Mouse (Mus musculus) retina, adult 2 months (tissue): ENCODE data around the gene Itln1.
A peak's percentile ranks its signal among the peaks of the same experiment; 100 is the strongest.

Source experiments
- DNase-seq: peaks from one replicate; pipeline ENCODE4 v3.0.0-alpha.2; 2012; ENCODE audit warnings: low read depth, low spot score

Itln1 gene

DNA sequence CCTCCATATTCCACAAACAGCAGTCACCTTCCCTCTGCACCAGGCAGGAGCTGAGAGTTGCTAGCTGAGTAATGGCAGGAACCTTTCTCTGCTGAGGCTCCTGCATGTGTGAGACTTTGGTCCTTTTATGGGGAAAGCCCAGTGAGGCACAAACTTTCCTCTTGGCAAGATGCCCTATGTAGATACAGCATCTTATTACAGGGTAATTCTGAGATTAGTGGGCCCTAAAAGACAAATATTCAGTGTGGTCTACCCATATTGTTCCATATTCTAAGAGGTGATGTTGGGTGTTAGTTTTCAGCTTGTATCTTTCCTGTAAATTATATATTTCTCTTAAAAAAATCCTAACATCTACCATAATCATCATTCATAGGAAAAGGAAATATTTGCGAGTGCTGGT lies at the start of gene Itln1:
Gene Itln1, minus strand, starts transcription at position 101 of the 400 bp plus-strand sequence.
- DNase-seq, result no peak

DNA sequence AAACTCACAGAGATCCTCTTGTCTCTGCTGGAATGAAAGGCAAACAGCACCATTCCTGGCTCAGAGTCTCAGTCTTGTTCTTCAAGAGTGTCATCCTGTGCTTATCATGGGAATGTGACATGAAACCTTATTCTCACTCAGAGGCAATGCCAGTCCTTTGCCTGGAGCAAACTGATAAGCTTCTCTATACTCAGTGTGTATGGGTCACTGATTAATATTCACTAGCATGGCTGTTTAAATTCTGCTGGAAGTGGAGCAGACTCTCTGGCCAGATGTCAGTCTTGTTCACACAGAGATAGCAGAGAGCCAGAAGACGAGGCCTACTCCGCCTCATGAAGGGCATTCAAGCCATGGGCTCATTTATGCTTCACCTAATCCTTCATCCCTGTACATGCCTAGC lies 49.5 kb upstream of the Itln1 start:
- DNase-seq, result no peak

DNA sequence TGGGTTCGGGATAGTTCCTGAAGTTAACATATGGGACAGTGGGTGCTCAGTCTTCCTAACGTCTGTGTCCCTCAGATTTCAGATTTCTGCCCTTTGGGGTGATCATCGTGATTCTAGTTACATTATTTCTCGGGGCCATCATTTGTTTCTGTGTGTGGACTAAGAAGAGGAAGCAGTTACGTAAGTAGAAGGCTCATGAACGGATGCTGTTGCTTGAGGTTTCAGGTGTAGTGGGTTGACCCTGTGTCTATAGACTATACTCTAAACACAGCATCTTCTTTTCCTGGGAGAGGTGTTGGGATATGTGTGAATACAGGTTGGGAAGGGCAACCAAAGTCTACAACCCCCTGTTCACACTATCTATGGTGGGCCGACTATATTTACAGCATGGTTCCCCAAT lies 42.1 kb upstream of the Itln1 start:
- no peak for DNase-seq

DNA sequence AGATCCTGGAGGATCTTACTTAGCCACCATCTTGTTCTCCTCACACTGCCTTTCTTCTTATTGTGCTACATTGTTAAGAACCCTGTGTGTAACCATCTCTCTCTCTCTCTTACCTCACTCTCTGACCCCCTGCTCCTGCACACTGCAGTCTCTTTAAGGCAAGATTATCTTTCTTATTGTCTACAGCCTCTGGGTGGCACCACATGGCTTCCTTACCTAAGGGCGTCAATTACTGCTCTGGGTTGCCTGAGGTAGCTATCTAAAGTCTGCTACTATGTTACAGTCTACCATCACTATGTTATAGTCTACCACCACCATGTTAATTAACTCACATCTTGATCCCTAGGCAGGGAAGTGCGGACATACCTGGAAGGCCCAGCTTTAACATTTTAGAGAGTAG lies 33.3 kb upstream of the Itln1 start:
- no peak for DNase-seq

DNA sequence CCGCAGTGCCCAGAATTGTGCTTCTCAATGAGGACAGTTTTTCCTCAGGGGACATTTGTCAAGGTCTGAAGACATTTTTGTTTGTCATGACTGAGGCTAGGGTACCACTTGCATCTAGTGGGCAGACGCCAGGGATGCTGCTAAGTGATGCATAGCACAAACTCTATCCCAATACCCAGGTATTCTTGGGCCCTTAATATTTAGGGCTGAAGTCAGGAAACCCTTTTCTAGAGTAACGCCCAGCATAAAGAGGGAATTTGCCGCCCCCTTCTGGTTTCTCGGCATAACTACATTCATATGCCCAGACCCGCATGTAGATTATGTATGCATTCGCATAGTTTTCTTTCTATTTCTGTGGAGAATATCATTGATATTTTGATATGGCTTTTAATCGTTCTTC lies 31.7 kb upstream of the Itln1 start:
- peak; percentile 15 for DNase-seq

DNA sequence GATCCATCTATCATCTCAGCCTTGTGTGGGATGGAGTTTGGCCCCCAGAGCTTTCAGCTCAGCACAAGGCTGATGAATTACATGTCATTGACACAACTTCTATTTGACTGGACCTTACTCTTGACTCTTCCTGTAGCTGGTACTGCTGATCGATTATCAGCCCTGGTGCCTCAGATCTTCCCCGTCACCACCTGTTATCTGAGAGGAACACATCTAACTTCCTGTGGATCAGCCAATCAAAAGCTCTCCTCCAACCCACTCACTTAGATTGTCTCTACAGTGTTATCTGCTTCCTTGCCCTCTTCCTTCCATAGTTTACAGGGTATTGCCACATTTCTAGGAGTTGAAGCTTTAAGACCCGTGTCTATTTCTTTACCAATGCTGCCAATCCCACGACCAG lies 30.8 kb upstream of the Itln1 start:
- DNase-seq, result no peak

DNA sequence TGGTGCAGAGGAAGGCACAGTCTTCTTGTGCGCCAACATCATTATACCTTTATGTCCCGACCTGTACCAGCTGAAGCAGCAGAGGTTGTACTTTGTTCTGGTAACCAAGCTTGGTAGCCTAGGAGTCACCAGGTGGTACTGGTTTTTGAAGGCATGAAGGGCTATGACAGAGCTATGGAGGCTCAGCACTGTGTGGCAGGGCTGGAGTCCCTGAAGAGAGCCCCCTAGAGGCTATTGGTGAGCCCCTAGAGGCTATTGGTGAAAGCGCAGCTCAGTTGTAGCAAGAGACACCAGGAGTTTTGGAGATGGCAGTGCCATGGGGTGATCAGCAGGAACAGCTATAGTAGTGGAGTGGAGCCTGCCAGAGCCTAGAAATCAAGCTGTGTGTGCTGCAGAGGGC lies 29.2 kb upstream of the Itln1 start:
- DNase-seq, result no peak

DNA sequence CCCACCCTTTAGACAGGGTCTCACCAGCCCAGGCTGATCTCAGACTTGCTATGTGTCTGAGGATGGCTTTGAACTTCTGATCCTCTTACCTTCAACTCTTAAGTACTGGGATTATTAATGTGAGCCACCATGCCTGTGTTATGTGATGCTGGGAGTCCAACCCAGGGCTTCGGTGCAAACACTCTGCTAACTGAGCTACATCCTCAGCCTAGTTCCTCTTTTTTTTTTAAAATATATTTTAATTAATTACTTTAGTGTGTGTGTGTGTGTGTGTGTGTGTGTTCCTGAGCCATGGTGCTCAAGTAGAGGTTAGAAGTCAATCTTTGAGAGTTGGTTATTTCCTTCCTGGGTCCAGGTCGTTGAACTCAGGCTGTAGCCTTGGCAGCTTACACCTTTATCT lies 27.9 kb upstream of the Itln1 start:
- no peak for DNase-seq

DNA sequence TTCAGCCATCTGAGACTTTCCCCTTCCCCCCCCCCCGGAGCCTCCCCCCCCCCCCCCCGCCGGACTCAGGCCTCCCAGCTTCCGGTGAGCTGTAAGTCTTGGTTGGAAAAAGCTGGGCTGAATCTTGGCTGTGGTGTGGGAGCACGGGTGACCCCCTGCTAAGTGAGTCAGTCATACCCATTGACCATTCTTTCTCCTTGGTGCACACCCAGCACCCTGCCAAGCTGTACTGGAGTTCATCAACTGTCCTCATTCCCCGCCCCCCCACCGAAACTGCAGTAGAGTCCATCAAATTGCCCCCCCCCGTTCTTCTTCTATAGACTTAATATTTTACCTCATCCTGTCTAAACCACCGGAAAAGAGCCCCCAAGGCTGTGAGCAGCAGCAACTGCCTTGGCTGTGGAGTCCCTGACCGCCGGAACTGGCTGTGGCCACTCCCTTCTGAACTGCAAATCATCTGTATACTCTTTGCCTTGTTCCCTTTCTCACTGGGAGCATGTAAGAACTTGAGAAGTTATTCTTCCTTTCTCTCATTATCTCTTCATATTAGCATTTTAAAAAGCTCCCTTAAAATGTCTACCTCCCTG lies 26.6 kb upstream of the Itln1 start:
- no peak for DNase-seq

DNA sequence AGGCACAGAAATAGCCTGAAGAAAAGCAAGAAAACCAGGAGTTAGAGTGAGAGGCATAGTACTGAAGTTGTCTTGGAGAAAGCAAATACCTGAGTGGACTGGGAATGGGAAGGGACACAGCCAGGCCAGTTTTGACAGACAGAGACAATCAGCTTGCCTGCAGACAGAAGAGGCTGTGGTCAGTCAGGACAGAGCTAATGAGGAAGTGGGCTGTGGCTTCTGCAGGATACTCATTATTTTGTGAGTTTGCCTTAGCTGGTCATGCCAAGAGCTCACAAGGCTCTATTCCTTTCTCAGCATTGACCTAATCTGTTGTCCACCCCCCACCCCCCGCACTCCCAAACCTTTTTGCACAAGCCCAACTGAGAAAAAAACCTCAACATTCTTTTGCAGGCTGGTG lies 26.1 kb upstream of the Itln1 start:
- no peak for DNase-seq

DNA sequence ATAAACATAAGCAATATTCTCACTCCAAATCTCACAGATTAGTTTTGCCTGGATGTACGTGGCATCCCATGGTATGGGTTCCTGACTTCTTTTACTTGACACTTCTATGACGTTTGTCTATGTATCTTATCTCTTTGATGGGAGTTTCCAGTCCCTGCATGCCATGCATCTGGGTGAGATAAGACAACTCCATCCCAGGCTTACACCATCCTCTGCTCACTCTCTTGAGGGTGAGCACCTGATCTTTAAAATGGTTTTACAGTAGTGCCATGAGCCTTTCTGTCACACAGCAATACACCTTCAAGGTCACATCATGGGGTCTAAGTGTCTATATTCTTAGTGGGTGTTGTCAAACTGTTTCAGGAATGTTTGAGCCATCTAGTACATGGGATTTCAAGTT lies 25.2 kb upstream of the Itln1 start:
- DNase-seq, result no peak

DNA sequence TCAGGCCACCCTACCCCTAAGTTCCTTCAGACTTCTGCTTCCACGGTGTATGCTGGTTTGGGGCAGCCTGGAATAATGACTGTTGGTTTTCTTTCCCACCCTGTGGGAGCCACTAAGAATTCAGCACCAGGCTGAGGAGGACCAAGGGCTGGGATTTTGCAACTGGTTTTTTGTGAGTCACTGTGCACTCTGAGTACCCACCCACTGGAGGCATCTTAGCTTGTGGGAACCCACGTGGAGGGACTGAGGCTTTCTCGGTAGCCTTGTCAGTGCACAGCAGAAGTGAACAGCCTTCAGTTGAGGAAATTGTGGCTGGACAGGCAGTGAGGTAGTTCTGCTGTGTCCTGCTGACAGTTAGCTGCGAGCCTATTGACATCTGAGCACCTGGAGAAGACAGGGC lies 23.8 kb upstream of the Itln1 start, which contains the start of gene Cd244a:
Gene Cd244a, plus strand, starts transcription at position 296 of the 400 bp plus-strand sequence.
- no peak for DNase-seq

DNA sequence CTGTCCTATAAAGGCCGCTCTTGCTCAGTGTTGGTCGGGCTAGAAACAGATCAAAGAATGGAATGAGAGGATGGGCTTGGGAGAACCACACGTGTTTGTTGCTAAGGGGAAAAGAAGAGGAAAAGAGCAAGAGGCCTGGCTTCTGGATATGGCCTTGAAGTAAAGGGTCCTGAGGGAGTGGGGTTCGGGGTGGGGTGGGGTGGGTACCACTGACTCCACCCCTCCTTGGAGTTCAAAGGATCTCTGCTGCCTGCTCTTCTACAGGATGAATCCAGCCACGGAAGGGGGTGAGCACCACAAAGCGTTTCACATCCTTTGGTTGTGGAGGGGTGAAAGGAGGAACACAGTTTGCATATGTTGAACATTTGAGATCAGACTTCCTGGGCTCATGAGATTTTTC lies 23.3 kb upstream of the Itln1 start:
- no peak for DNase-seq

DNA sequence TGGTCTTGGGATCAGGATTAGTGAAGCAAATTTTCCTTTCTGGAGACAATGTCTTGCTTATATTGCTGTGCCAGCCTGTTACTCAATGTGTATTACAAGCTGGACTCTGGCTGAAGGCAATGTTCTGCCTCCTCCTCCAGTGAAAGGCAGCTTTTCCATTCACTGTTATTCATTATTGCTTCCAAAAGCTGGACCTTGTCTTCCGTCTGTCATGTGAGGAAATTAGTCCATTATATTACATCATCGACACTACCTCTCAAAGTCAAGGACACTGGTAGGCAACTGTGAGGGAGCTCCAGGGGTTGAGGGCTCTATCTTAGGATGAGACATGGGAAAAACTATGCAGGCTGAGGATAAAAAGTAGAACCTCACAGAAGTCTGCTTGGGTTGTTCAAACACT lies 21.3 kb upstream of the Itln1 start:
- no peak for DNase-seq

DNA sequence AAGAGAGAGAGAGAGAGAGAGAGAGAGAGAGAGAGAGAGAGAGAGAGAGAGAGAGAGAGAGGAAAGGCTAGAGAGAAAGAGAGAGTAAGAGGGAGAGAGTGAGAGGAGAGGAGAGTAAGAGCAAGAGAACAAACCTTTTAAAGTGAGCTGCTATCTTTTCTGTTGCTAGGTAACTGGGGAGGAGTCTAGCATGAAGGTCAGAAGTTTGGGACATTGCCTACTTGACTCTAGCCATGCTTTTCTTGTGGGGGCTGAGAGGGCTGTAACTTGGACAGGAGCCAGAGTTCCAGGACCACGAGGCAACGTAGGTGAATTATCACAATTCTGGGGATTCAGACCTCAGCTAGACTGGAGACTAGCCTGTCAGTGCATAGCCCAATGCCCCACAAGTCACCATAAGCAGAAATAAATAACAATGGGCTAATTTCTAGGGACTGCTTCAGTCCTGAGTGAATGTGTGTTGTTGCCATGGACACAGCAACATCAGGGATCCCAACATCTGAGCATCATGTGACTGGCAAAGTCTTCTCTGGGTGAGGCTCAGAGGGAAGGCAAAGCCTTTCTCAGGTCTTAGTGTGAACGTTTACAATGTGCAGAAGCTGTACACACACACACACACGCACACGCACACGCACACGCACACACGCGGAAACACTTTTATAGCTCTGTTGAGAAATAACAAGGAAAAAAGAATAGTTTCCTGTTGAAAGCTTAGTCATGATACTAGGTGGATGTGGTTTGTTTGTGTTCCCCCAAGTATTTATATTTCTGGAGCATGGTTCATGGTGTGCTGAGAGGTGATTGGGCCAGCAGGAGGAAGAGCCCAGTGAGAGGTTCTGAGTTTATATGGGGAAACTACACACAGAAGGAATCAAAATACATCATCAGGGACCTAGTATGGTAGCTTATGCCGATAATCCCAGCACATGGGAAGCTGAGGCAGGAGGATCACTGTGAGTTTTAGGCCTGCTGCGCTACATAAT lies 18.6 kb upstream of the Itln1 start:
- no peak for DNase-seq

DNA sequence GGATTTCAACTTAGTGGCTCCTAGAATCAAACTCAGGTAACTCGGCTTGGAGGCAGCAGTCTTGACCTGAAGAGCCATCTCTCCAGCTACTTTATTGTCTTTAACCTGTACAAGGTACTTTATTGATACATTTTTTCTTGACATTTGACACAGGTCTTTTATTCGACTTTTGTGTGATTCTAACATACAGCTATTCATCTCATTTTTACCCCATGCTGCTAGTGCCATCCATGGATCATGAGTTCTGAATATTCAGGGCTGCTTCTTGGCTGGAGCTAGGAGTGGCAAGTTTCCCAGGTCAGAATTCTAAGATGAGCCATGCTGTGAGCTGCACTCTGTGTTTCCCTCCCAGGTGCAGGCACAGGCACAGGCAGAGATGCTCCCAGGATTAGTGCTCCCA lies 17.1 kb upstream of the Itln1 start:
- no peak for DNase-seq

DNA sequence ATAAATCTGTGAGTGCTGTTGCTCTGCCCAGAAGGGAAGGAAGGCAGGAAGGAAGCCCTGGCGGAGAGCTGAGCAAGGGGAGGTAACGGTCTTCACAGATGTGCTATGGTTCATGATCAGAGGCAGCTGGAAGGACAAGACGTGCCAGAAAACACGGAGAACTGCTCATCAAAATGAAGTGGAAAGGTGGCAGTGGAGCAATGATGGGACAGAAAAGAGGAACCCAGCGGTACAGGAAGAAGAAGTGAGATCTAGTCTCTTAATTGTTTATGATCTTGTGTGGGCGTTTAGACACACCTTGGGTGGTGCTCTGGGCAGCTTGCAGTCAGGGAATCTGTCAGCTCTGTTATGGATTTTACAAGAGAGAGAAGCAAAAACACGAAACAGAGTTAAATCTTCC lies 16.2 kb upstream of the Itln1 start:
- no peak for DNase-seq

DNA sequence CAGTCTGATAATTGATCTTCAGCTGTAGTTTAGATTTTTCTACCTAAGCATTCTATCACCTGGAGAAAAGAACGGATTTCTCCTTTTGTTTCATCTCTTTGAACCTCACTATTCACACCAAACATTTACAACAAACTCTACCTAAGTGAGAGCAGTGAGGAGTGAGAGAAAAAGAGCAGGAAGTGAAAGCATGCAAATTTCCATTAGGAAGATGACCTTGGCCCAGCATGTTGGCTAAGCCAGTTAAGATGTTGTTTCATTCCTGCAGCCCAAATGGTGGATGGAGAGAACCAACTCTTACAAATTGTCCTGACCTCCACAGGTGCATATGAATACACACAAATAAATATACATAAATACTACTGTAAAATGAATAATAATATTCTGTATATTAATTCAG lies 5.6 kb upstream of the Itln1 start:
- DNase-seq, result no peak

DNA sequence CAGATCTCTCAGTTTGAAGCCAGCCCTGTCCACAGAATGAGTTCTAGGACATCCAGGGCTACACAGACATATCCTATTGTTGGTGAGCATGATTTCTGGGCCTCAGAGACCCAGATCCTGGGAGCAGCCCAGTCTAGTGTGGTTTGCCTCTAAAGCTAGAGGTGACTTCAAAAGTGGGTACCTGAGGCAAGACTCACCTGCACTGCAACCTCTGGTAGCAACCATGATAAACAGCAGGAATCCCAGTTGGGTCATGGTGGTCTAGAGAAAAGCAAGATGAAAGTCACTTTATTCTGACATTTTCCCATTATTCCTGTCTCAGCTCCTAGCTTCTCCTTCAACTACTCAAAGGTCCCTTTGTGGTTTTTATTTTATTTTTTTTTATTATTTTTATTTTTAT lies 537 bp downstream of the Itln1 start:
- DNase-seq, result no peak

DNA sequence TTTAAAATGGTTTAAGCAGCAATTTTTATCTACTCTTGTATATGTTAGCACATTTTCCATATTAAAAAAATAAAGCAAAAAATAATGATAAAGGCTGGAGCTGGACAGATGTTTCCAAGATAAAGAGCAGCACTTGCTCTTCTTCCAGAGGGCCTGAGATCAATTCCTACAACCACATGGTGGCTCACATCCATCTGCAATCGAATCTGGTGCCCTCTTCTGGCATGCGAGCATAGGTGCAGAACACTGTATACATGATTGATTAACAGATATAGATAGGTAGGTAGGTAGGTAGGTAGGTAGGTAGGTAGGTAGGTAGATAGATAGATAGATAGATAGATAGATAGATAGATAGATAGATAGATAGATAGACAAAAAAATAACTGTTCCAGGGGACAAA lies 2.3 kb downstream of the Itln1 start:
- DNase-seq, result no peak

DNA sequence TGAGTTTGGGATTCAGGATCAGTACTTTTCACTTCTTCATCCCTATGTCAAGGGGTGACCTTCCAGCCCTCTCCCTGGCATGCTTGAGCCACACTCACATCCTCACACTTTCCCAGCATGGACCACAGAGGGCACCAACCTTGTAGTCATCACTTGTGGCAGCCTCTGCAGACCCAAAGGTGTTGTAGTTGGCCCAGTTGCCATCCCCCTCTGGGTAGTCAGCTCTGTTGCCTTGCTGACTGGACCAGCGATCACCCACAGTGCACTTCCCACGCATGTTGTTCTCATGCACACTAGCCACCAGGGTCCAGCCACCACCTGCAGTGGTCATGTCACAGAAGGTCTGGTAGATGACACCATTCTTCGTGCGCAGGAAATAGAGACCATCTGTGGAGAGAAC lies 3.7 kb downstream of the Itln1 start:
- no peak for DNase-seq

DNA sequence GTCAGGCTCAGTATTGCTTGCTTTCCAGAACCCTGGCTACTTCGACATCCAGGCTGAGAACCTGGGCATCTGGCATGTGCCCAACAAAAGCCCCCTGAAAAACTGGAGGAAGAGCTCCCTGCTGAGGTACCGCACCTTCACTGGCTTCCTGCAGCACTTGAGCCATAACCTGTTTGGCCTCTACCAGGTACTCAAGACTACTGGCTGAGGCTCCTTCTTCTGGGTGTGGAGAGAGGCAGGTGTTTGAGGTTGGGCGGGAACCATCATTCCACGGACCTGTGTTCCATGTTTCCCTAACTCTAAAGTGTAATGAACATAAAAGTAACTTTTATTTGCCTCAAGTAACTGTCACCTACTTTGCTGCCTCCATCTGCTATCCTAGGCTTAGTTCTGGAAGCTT lies 19.5 kb downstream of the Itln1 start:
- no peak for DNase-seq

DNA sequence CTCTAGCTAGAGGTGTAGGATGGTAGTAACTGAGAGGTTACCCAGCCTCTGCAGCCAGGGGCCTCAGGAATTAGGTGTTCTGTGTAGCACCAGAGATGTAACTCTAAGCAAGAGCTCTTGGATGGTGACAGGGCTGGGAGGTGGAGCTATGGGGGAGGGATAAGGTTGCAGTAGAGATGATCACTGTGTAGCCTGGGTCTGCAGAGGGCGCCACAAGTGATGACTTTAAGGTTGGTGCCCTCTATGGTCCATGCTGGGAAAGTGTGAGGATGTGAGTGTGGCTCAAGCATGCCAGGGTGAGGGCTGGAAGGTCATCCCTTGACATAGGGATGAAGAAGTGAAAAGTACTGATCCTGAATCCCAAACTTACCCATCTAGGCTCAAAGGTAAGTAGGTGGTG lies 20.1 kb downstream of the Itln1 start:
- no peak for DNase-seq
